Mouse (Mus musculus) limb, embryonic 12.5 days (tissue): Measurements from ENCODE around the gene Tex10. TPM values are rescaled to one million over a fixed set of nuclear protein-coding genes. Genes with fewer than 3 reads are reported as not detected.
"Not testable (repeated sequence)": the region's sequence is repeated elsewhere in the genome, so short reads cannot be mapped to it uniquely, and the experiment has no call there.

Source experiments
- ATAC-seq: fragments of 200-750 bp; cut with Nextera tagmentation; 2 replicates; pipeline ENCODE4 v1.8.0; 2017; ENCODE audit warnings: low read depth, moderate TSS enrichment; ENCODE audit not compliant: insufficient number of reproducible peaks, insufficient read depth, low FRiP score, low TSS enrichment
- H3K27ac ChIP-seq: fragments of 300-500 bp; sonication (generic); 2 replicates; pipeline ENCODE4 v1.5.1; 2016; ENCODE audit warnings: mild to moderate bottlenecking, moderate library complexity
- H3K27me3 ChIP-seq: fragments of 300-500 bp; sonication (generic); 2 replicates; pipeline ENCODE4 v1.6.1; 2016; ENCODE audit warnings: mild to moderate bottlenecking, moderate library complexity
- H3K36me3 ChIP-seq: fragments of 300-500 bp; sonication (generic); 2 replicates; pipeline ENCODE4 v1.6.1; 2016; ENCODE audit warnings: mild to moderate bottlenecking, moderate library complexity
- H3K4me1 ChIP-seq: fragments of 300-500 bp; sonication (generic); replicated peaks from 2 replicates; pipeline ENCODE4 v1.6.1; 2016
- H3K4me2 ChIP-seq: fragments of 300-500 bp; sonication (generic); 2 replicates; pipeline ENCODE4 v1.6.1; 2016; ENCODE audit warnings: mild to moderate bottlenecking, moderate library complexity
- H3K4me3 ChIP-seq: fragments of 300-500 bp; sonication (generic); replicated peaks from 2 replicates; pipeline ENCODE4 v1.5.1; 2016; ENCODE audit warnings: mild to moderate bottlenecking
- H3K9ac ChIP-seq: fragments of 300-500 bp; sonication (generic); replicated peaks from 2 replicates; pipeline ENCODE4 v1.6.1; 2016; ENCODE audit warnings: mild to moderate bottlenecking, moderate library complexity
- H3K9me3 ChIP-seq: fragments of 300-500 bp; sonication (generic); 2 replicates; pipeline ENCODE4 v1.6.1; 2016; ENCODE audit warnings: mild to moderate bottlenecking, moderate library complexity
- WGBS: fragments of 180-500 bp; shearing (Covaris S2); methylation state at CpG from one replicate; pipeline ENCODE4 v1.1.7; 2016; 5-methylcytosine and 5-hydroxymethylcytosine counted together
- polyA plus RNA-seq: library from polyadenylated mRNA; unstranded; fragments of >200 nt; fragmentation: Nextera tagmentation; extraction: Ambion mirVana; gene quantifications from 2 replicates; pipeline ENCODE4 v1.2.1, GENCODE M21; 2016

Gene Tex10
- polyA plus RNA-seq, 1 experiment from 2014 or later = 67.6 TPM

- WGBS = 99% methylated on average over 2 of the region's 2 CpGs
Observed at GRCm38 (mm10) chr4:48454106-48454773, 19.0 kb downstream of the Tex10 start.

DNA sequence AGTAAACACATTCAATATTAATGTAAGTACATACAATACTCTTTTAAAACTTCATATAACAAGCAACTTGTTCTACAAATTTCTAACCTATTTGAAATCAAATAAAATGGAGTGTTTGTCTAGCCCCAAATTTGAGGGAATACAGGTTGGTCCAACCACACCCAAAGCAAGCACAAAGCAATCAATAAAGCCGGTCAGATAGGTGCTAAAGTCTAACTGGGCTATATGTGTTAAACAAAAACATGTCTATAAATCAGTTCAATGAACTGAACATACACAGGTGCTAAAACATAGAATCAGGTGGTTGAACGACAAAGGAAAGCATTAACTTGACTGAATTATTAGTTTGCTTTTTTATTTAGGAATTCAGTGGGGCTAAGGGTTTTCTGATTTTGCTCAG is 45.2 kb downstream of the Tex10 start:
- Histone ChIP-seq H3K27ac (no peak overlapping the region), H3K36me3 (peaks cover 64% of the 10 kb centered on the region), H3K9ac (no peak overlapping the region), H3K4me2 (no peak overlapping the region), H3K27me3 (no peaks in the 10 kb centered on the region), H3K4me3 (no peak overlapping the region), H3K9me3 (no peaks in the 10 kb centered on the region), H3K4me1 (no peaks in the 10 kb centered on the region)
- WGBS = 85% methylated on average over 2 of the region's 2 CpGs
- no peak for ATAC-seq

More at GRCm38 (mm10) chr4:48454106-48454773, 19.0 kb downstream of the Tex10 start:
- Histone ChIP-seq H3K4me2 (no peak overlapping the region), H3K4me1 (no peaks in the 10 kb centered on the region), H3K27ac (no peak overlapping the region), H3K9me3 (no peaks in the 10 kb centered on the region), H3K9ac (no peak overlapping the region), H3K36me3 (peaks cover 67% of the 10 kb centered on the region), H3K4me3 (no peak overlapping the region), H3K27me3 (no peaks in the 10 kb centered on the region)
- no peak for ATAC-seq

- H3K4me1 ChIP-seq = no peaks in the 10 kb centered on the region
- H3K36me3 ChIP-seq = peaks cover 64% of the 10 kb centered on the region
- no peak overlapping the region for H3K4me2 ChIP-seq
- ATAC-seq = 0 out of 2 replicates have a peak, but pooled peaks have one; percentile 21
- H3K9me3 ChIP-seq = no peaks in the 10 kb centered on the region
- no peak overlapping the region for H3K4me3 ChIP-seq
- H3K27ac ChIP-seq = no peak overlapping the region
- H3K27me3 ChIP-seq = no peaks in the 10 kb centered on the region
- WGBS = 65% methylated on average over 3 of the region's 3 CpGs
- no peak overlapping the region for H3K9ac ChIP-seq
Observed at GRCm38 (mm10) chr4:48427413-48427812, 45.8 kb downstream of the Tex10 start.

GRCm38 (mm10) chr4:48423738-48424137 is 49.5 kb downstream of the Tex10 start:
- Histone ChIP-seq H3K9me3 (no peaks in the 10 kb centered on the region), H3K36me3 (peaks cover 58% of the 10 kb centered on the region), H3K4me3 (no peak overlapping the region), H3K9ac (no peak overlapping the region), H3K4me2 (no peak overlapping the region), H3K27ac (no peak overlapping the region), H3K4me1 (no peaks in the 10 kb centered on the region), H3K27me3 (no peaks in the 10 kb centered on the region)
- no peak for ATAC-seq
- 56% methylated on average over 2 of the region's 2 CpGs for WGBS

DNA sequence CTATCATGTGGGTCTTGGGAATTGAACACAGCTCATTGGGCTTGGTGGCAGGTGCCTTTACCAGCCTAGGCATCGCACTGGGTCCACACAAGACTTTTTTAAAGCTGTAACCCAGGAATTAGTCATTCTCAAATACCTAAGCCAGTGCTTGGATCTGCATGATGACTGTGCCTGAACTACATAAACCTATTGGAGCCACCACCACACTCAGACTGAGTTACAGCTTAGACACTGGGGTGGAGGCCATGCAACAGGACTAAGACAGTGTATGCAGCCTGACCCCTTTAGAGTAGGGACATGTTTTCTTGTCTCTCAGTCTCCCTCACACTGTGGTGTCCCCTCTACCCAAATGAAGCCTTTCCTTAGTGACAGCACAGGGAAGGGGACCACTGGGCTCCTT is 50.6 kb downstream of the Tex10 start:
- WGBS = 90% methylated on average over 1 of the region's 1 CpGs
- no peaks in the 10 kb centered on the region for H3K27me3 ChIP-seq
- no peak overlapping the region for H3K4me3 ChIP-seq
- H3K9ac ChIP-seq = no peak overlapping the region
- peaks cover 52% of the 10 kb centered on the region for H3K36me3 ChIP-seq
- H3K4me2 ChIP-seq = no peak overlapping the region
- no peak for ATAC-seq
- no peaks in the 10 kb centered on the region for H3K9me3 ChIP-seq
- no peak overlapping the region for H3K27ac ChIP-seq
- no peaks in the 10 kb centered on the region for H3K4me1 ChIP-seq

DNA sequence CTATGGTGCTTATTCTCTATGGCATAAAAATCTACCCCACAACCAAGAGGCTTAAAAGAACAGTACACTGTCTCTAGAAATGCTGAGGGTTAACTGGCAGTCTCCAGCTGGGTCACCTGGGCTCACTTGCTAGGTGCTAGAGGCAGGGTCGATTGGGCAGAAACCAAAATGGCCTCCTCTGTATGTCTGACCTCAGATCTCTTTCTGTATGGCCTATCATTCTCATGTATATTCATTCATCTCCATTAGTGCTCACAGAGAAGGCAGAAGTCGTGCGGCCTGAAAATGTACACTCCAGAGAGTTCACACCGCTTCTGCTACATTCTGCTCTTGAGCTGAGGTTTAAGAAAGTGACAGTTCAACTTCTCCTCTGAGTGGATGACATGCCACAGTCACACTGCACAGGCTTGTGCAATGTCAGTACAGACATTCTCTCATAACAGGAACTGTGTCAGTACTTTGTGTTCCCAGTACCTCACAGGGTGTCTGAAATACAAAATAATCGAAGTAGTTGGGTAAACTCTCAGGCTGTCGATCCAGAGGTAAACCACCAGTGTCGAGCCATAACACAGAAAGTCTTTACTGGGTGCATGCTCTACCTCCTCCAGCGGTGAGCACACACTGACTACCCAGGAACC is 54.3 kb downstream of the Tex10 start:
- Histone ChIP-seq H3K4me2 (no peak overlapping the region), H3K27ac (no peak overlapping the region), H3K4me1 (no peaks in the 10 kb centered on the region), H3K9ac (no peak overlapping the region), H3K4me3 (no peak overlapping the region), H3K36me3 (peaks cover 51% of the 10 kb centered on the region), H3K9me3 (no peaks in the 10 kb centered on the region), H3K27me3 (no peaks in the 10 kb centered on the region)
- ATAC-seq = no peak
- 90% methylated on average over 8 of the region's 8 CpGs for WGBS

DNA sequence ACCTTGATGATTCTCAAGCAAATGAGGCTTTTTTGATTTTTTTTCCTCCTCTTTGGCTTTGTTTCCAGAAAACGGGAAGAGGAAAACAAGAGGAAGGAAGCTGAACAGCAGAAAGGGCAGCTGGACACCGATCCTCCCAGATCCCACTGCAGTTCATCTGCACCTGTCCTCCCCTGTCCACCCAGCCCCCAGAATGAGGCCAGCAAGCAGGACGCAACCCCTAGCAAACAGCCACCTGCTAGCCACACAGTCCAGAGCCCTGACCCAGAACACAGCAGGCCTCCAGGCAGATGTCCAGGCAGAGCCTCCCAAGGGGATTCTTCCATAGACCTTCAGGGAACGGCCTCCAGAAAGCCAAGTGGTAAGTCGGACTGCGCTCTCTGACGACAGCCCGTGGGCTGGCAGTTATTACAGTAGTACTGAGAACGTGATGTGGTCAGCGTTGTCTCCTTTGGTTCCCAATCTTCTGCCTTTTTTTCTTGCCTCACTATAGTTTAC is 57.4 kb downstream of the Tex10 start:
- ATAC-seq = no peak
- Histone ChIP-seq H3K9ac (no peak overlapping the region), H3K36me3 (peaks cover 20% of the 10 kb centered on the region; the same call in 1 of the 2 replicates), H3K4me1 (no peaks in the 10 kb centered on the region), H3K27me3 (no peaks in the 10 kb centered on the region), H3K9me3 (no peaks in the 10 kb centered on the region), H3K4me2 (no peak overlapping the region), H3K4me3 (no peak overlapping the region), H3K27ac (no peak overlapping the region)
- 84% methylated on average over 10 of the region's 10 CpGs for WGBS

- WGBS = 90% methylated on average over 8 of the region's 8 CpGs
- no peak overlapping the region for H3K27ac ChIP-seq
- H3K36me3 ChIP-seq = 0 out of 2 replicates have a peak, but pooled peaks cover 9% of the 10 kb centered on the region
- H3K27me3 ChIP-seq = no peaks in the 10 kb centered on the region
- no peak for ATAC-seq
- no peaks in the 10 kb centered on the region for H3K9me3 ChIP-seq
- H3K4me1 ChIP-seq = no peaks in the 10 kb centered on the region
- no peak overlapping the region for H3K4me3 ChIP-seq
- H3K9ac ChIP-seq = no peak overlapping the region
- H3K4me2 ChIP-seq = no peak overlapping the region
Observed at GRCm38 (mm10) chr4:48413473-48413872, 59.8 kb downstream of the Tex10 start.

DNA sequence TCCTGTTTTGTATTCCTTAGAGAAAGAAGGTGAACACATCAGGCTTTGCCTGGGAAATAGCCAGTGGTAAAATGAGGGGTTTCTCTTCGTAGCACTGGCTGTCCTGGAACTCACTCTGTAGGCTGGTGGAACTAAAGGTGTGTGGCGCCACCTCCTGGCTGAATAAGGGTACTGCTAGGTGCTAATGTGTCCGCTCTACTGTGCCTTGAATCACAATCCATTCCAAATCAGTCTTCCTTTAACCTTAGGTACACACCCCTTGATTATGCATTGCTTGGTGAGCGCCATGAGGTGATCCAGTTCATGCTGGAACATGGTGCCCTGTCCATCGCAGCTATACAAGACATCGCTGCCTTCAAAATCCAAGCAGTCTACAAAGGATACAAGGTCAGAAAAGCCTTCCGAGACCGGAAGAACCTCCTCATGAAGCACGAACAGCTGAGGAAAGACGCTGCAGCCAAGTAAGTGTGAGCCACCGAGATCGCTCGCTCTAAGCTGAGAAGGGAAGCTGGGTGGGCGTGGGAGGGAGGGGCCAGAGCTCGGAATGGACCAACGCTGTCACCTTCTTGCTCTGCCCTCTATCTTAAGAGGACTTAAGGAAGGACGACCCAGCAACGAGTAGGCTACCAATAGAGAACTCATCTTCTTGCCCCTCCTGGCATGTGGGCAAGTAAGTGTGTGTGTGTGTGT is 65.8 kb downstream of the Tex10 start:
- no peak overlapping the region for H3K4me3 ChIP-seq

GRCm38 (mm10) chr4:48405724-48406491 is 67.4 kb downstream of the Tex10 start:
- H3K36me3 ChIP-seq, ATAC-seq, H3K9ac ChIP-seq, H3K4me1 ChIP-seq, H3K27me3 ChIP-seq, H3K4me2 ChIP-seq, H3K9me3 ChIP-seq, H3K4me3 ChIP-seq, H3K27ac ChIP-seq: not testable (repeated sequence)
- WGBS = 80% methylated on average over 10 of the region's 10 CpGs

More for the DNA sequence above, 65.8 kb downstream of the Tex10 start:
- H3K27me3 ChIP-seq = no peaks in the 10 kb centered on the region
- no peaks in the 10 kb centered on the region for H3K4me1 ChIP-seq
- no peak overlapping the region for H3K27ac ChIP-seq
- H3K9me3 ChIP-seq = no peaks in the 10 kb centered on the region
- no peaks in the 10 kb centered on the region for H3K36me3 ChIP-seq
- H3K4me2 ChIP-seq = peak overlapping the region; percentile 26; the same call in 1 of the 2 replicates
- 44% methylated on average over 18 of the region's 18 CpGs for WGBS
- no peak overlapping the region for H3K9ac ChIP-seq
- ATAC-seq = peak; percentile 68; the same call in 1 of the 2 replicates
